Mouse (Mus musculus) stomach, embryonic 14.5 days (tissue): ENCODE data around the gene Artn. TPM values are rescaled to one million over a fixed set of nuclear protein-coding genes. Genes with fewer than 3 reads are reported as not detected.

Experiments
- ATAC-seq: fragments of 200-750 bp; cut with Nextera tagmentation; 2 replicates; pipeline ENCODE4 v1.8.0; 2017; ENCODE audit warnings: low read depth, moderate TSS enrichment; ENCODE audit not compliant: insufficient number of reproducible peaks, insufficient read depth, low FRiP score
- H3K27ac ChIP-seq: fragments of 300-500 bp; sonication (generic); 2 replicates; pipeline ENCODE4 v1.5.1; 2014; ENCODE audit warnings: mild to moderate bottlenecking, low read length, moderate library complexity, mixed read lengths
- H3K27me3 ChIP-seq: fragments of 300-500 bp; sonication (generic); 2 replicates; pipeline ENCODE4 v1.6.1; 2014; ENCODE audit warnings: low read length, control low read depth, mixed read lengths; ENCODE audit not compliant: control insufficient read depth, insufficient read depth
- H3K36me3 ChIP-seq: fragments of 300-500 bp; sonication (generic); 2 replicates; pipeline ENCODE4 v1.6.1; 2014; ENCODE audit warnings: mild to moderate bottlenecking, control low read depth, low read length, moderate library complexity, mixed read lengths; ENCODE audit not compliant: control insufficient read depth, insufficient read depth
- H3K4me1 ChIP-seq: fragments of 300-500 bp; sonication (generic); 2 replicates; pipeline ENCODE4 v1.6.1; 2014; ENCODE audit warnings: low read length, control low read depth, mixed read lengths; ENCODE audit not compliant: control insufficient read depth, insufficient read depth
- H3K4me2 ChIP-seq: fragments of 300-500 bp; sonication (generic); replicated peaks from 2 replicates; pipeline ENCODE4 v1.6.1; 2014; ENCODE audit warnings: low read depth, low read length, control low read depth
- H3K4me3 ChIP-seq: fragments of 300-500 bp; sonication (generic); 2 replicates; pipeline ENCODE4 v1.5.1; 2014; ENCODE audit warnings: low read depth, low read length, control low read depth
- H3K9ac ChIP-seq: fragments of 300-500 bp; sonication (generic); replicated peaks from 2 replicates; pipeline ENCODE4 v1.6.1; 2014; ENCODE audit warnings: low read depth, mild to moderate bottlenecking, control low read depth, low read length, moderate library complexity, mixed read lengths
- H3K9me3 ChIP-seq: fragments of 300-500 bp; sonication (generic); 2 replicates; pipeline ENCODE4 v1.6.1; 2016; ENCODE audit warnings: low read depth, low read length, control low read depth; ENCODE audit not compliant: control insufficient read depth
- WGBS: fragments of 180-500 bp; shearing (Covaris S2); extraction: QIAGEN DNeasy Blood & Tissue Kit; methylation state at CpG from one replicate; pipeline ENCODE4 v1.1.7; 2014; 5-methylcytosine and 5-hydroxymethylcytosine counted together
- polyA plus RNA-seq: library from polyadenylated mRNA; unstranded; fragments of >200 nt; fragmentation: Nextera tagmentation; extraction: Ambion mirVana; gene quantifications from 2 replicates; pipeline ENCODE4 v1.2.1, GENCODE M21; 2014

Artn gene
- polyA plus RNA-seq, 1 experiment from 2014 or later, result 5.8 TPM

GRCm38 (mm10) chr4:117964346-117965025, 34.9 kb upstream of the Artn start:
- no peak overlapping the region for H3K27ac ChIP-seq
- H3K4me3 ChIP-seq, result no peak overlapping the region
- H3K4me2 ChIP-seq, result no peak overlapping the region
- H3K27me3 ChIP-seq, result no peaks in the 10 kb centered on the region
- no peak for ATAC-seq
- no peak overlapping the region for H3K9ac ChIP-seq
- H3K36me3 ChIP-seq, result no peaks in the 10 kb centered on the region
- WGBS, result 56% methylated on average over 14 of the region's 14 CpGs
- no peaks in the 10 kb centered on the region for H3K4me1 ChIP-seq
- H3K9me3 ChIP-seq, result no peaks in the 10 kb centered on the region

GRCm38 (mm10) chr4:117957492-117957891, 27.9 kb upstream of the Artn start:
- no peaks in the 10 kb centered on the region for H3K4me1 ChIP-seq
- H3K4me3 ChIP-seq, result no peak overlapping the region
- H3K27ac ChIP-seq, result no peak overlapping the region
- no peaks in the 10 kb centered on the region for H3K9me3 ChIP-seq
- no peaks in the 10 kb centered on the region for H3K27me3 ChIP-seq
- ATAC-seq, result no peak
- H3K9ac ChIP-seq, result no peak overlapping the region
- no peak overlapping the region for H3K4me2 ChIP-seq
- H3K36me3 ChIP-seq, result no peaks in the 10 kb centered on the region; the same call in 1 of the 2 replicates
- 42% methylated on average over 4 of the region's 4 CpGs for WGBS

- H3K27me3 ChIP-seq, result no peaks in the 10 kb centered on the region
- no peaks in the 10 kb centered on the region for H3K36me3 ChIP-seq
- H3K9me3 ChIP-seq, result no peaks in the 10 kb centered on the region
- no peak overlapping the region for H3K27ac ChIP-seq
- no peaks in the 10 kb centered on the region for H3K4me1 ChIP-seq
- no peak for ATAC-seq
- WGBS, result 64% methylated on average over 7 of the region's 7 CpGs
- no peak overlapping the region for H3K9ac ChIP-seq
- H3K4me3 ChIP-seq, result no peak overlapping the region
- H3K4me2 ChIP-seq, result no peak overlapping the region
These were observed 17.9 kb upstream of the Artn start for GRCm38 (mm10) chr4:117947493-117947892.

- WGBS, result 59% methylated on average over 11 of the region's 11 CpGs
- Histone ChIP-seq H3K9me3 (no peaks in the 10 kb centered on the region), H3K27me3 (no peaks in the 10 kb centered on the region), H3K4me2 (no peak overlapping the region), H3K27ac (no peak overlapping the region), H3K4me3 (no peak overlapping the region), H3K9ac (no peak overlapping the region), H3K36me3 (no peaks in the 10 kb centered on the region), H3K4me1 (no peaks in the 10 kb centered on the region)
- no peak for ATAC-seq
These were observed 17.2 kb upstream of the Artn start for GRCm38 (mm10) chr4:117946639-117947305.

- no peak overlapping the region for H3K27ac ChIP-seq
- no peaks in the 10 kb centered on the region for H3K27me3 ChIP-seq
- H3K4me1 ChIP-seq, result no peaks in the 10 kb centered on the region
- H3K4me3 ChIP-seq, result no peak overlapping the region
- no peaks in the 10 kb centered on the region for H3K36me3 ChIP-seq
- no peak overlapping the region for H3K4me2 ChIP-seq
- 15% methylated on average over 5 of the region's 5 CpGs for WGBS
- no peak for ATAC-seq
- no peak overlapping the region for H3K9ac ChIP-seq
- no peaks in the 10 kb centered on the region for H3K9me3 ChIP-seq
These were observed 13.8 kb upstream of the Artn start for GRCm38 (mm10) chr4:117943317-117943716.

GRCm38 (mm10) chr4:117936964-117937363, 7.4 kb upstream of the Artn start:
- H3K9me3 ChIP-seq, result no peaks in the 10 kb centered on the region
- no peaks in the 10 kb centered on the region for H3K27me3 ChIP-seq
- H3K27ac ChIP-seq, result no peak overlapping the region
- no peak overlapping the region for H3K4me2 ChIP-seq
- WGBS, result 97% methylated on average over 5 of the region's 5 CpGs
- no peak overlapping the region for H3K4me3 ChIP-seq
- no peaks in the 10 kb centered on the region for H3K4me1 ChIP-seq
- no peaks in the 10 kb centered on the region; the same call in 1 of the 2 replicates for H3K36me3 ChIP-seq
- H3K9ac ChIP-seq, result no peak overlapping the region
- ATAC-seq, result no peak

GRCm38 (mm10) chr4:117934081-117934480, 4.5 kb upstream of the Artn start:
- ATAC-seq, result no peak
- H3K4me1 ChIP-seq, result peaks cover 6% of the 10 kb centered on the region
- no peaks in the 10 kb centered on the region for H3K27me3 ChIP-seq
- H3K9me3 ChIP-seq, result no peaks in the 10 kb centered on the region
- no peak overlapping the region for H3K9ac ChIP-seq
- H3K27ac ChIP-seq, result no peak overlapping the region
- no peak overlapping the region for H3K4me2 ChIP-seq
- no peaks in the 10 kb centered on the region; the same call in 1 of the 2 replicates for H3K36me3 ChIP-seq
- no peak overlapping the region for H3K4me3 ChIP-seq
- WGBS, result 82% methylated on average over 4 of the region's 4 CpGs

GRCm38 (mm10) chr4:117933248-117933647, 3.7 kb upstream of the Artn start:
- H3K4me1 ChIP-seq, result peaks cover 13% of the 10 kb centered on the region
- H3K9ac ChIP-seq, result no peak overlapping the region
- WGBS, result 86% methylated on average over 5 of the region's 5 CpGs
- H3K27me3 ChIP-seq, result no peaks in the 10 kb centered on the region
- no peak overlapping the region for H3K27ac ChIP-seq
- H3K4me3 ChIP-seq, result no peak overlapping the region
- no peak overlapping the region for H3K4me2 ChIP-seq
- ATAC-seq, result no peak
- no peaks in the 10 kb centered on the region; the same call in 1 of the 2 replicates for H3K36me3 ChIP-seq
- no peaks in the 10 kb centered on the region for H3K9me3 ChIP-seq
